Mouse (Mus musculus) neural tube, embryonic 15.5 days (tissue): ENCODE measurements around the gene Ropn1l. TPM values are rescaled to one million over a fixed set of nuclear protein-coding genes. Genes with fewer than 3 reads are reported as not detected.

Experiments used
- ATAC-seq: fragments of 200-750 bp; cut with Nextera tagmentation; 2 replicates; pipeline ENCODE4 v1.8.0; 2017; ENCODE audit warnings: mild to moderate bottlenecking, moderate TSS enrichment, moderate library complexity; ENCODE audit not compliant: low FRiP score
- H3K27ac ChIP-seq: fragments of 300-500 bp; sonication (generic); replicated peaks from 2 replicates; pipeline ENCODE4 v1.5.1; 2015; ENCODE audit warnings: mild to moderate bottlenecking, inconsistent platforms
- H3K27me3 ChIP-seq: fragments of 300-500 bp; sonication (generic); replicated peaks from 2 replicates; pipeline ENCODE4 v1.6.1; 2015; ENCODE audit warnings: inconsistent platforms
- H3K36me3 ChIP-seq: fragments of 300-500 bp; sonication (generic); 2 replicates; pipeline ENCODE4 v1.6.1; 2015; ENCODE audit warnings: inconsistent platforms
- H3K4me1 ChIP-seq: fragments of 300-500 bp; sonication (generic); 2 replicates; pipeline ENCODE4 v1.6.1; 2015; ENCODE audit warnings: inconsistent platforms
- H3K4me2 ChIP-seq: fragments of 300-500 bp; sonication (generic); 2 replicates; pipeline ENCODE4 v1.6.1; 2015; ENCODE audit warnings: inconsistent platforms, mild to moderate bottlenecking, moderate library complexity
- H3K4me3 ChIP-seq: fragments of 300-500 bp; sonication (generic); replicated peaks from 2 replicates; pipeline ENCODE4 v1.5.1; 2015; ENCODE audit warnings: mild to moderate bottlenecking, inconsistent platforms
- H3K9ac ChIP-seq: fragments of 300-500 bp; sonication (generic); replicated peaks from 2 replicates; pipeline ENCODE4 v1.6.1; 2015; ENCODE audit warnings: mild to moderate bottlenecking, inconsistent platforms
- H3K9me3 ChIP-seq: fragments of 300-500 bp; sonication (generic); replicated peaks from 2 replicates; pipeline ENCODE4 v1.6.1; 2016; ENCODE audit warnings: inconsistent platforms
- WGBS: fragments of 180-500 bp; shearing (Covaris S2); methylation state at CpG from one replicate; pipeline ENCODE4 v1.1.7; 2015; ENCODE audit warnings: mixed read lengths; 5-methylcytosine and 5-hydroxymethylcytosine counted together
- polyA plus RNA-seq: library from polyadenylated mRNA; unstranded; fragments of >200 nt; fragmentation: Nextera tagmentation; extraction: Ambion mirVana; gene quantifications from 2 replicates; pipeline ENCODE4 v1.2.1, GENCODE M21; 2015

Gene Ropn1l
- polyA plus RNA-seq, 1 experiment from 2014 or later = 2.0 TPM

DNA sequence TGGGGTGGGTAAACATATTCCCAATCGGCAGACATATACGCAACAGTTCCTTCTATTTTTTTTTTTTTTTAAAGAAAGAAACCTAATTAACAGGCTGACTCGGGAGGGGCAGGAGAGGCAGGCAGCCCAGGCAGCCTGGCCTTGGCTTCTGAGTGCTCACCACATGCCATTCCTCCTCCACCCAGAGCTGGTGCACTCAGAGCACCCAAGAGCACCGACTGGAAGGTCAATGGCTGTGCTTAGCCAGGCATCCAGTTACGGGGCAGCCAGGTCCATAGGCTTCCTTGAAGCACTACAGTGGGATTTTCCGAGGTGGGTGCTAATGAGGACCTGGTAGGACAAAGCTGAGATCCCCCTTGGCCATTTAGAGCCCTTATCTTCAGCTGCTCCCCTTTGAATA lies 11.5 kb downstream of the Ropn1l start:
- Histone ChIP-seq H3K9ac (no peak overlapping the region), H3K4me3 (no peak overlapping the region), H3K27me3 (no peaks in the 10 kb centered on the region)

DNA sequence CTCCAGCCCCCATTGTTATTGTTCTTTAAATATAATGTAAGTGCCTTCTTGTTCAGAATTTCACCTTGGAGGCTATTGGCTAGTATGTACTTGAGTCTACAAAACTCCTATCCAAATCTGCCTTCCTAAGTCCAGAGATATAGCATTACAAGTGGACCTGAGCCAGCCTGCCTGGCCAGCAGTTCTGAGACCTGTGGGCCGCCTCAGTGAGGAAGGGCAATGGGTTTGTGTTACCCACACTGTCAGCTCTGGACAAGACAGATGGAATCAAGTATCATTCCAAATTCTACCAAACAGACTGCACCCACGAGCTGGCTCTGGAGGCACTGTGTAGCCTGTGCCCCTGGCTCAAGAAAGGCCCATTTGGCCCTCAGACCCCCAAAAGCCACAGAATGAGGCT lies 16.7 kb downstream of the Ropn1l start:
- H3K9me3 ChIP-seq = no peaks in the 10 kb centered on the region
- no peaks in the 10 kb centered on the region for H3K36me3 ChIP-seq
- H3K4me1 ChIP-seq = no peaks in the 10 kb centered on the region
- H3K27me3 ChIP-seq = no peaks in the 10 kb centered on the region
- no peak overlapping the region for H3K9ac ChIP-seq
- 82% methylated on average over 2 of the region's 2 CpGs for WGBS
- ATAC-seq = no peak
- H3K4me2 ChIP-seq = no peak overlapping the region
- H3K4me3 ChIP-seq = no peak overlapping the region
- H3K27ac ChIP-seq = no peak overlapping the region

More for the DNA sequence above, 11.5 kb downstream of the Ropn1l start:
- WGBS = 78% methylated on average over 6 of the region's 6 CpGs
- H3K9me3 ChIP-seq = no peaks in the 10 kb centered on the region
- H3K4me1 ChIP-seq = 0 out of 2 replicates have a peak, but pooled peaks cover 2% of the 10 kb centered on the region
- no peak overlapping the region for H3K4me2 ChIP-seq
- no peak overlapping the region for H3K27ac ChIP-seq
- H3K36me3 ChIP-seq = no peaks in the 10 kb centered on the region
- no peak for ATAC-seq

DNA sequence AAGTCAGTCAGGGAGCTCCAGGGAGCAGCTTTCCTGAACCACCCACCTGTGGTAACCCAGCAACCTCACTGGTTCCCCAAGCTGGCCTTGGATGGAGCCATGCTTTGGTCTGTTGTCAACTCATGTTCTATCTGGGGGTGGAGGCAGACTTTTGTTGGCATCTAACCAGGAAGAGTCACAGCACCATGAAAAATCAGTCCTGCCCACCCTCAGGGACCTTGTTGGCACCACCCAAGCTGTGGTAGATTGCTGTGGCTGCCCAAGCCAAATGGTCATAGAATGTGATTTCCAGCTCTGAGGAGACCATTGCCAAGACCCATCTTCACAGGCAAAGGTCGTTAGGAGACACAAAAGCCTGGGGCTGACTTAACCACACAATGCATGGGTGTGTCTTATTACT lies 17.5 kb downstream of the Ropn1l start:
- Histone ChIP-seq H3K27ac (no peak overlapping the region), H3K9me3 (no peaks in the 10 kb centered on the region), H3K4me2 (no peak overlapping the region), H3K27me3 (no peaks in the 10 kb centered on the region), H3K4me1 (no peaks in the 10 kb centered on the region), H3K36me3 (no peaks in the 10 kb centered on the region), H3K4me3 (no peak overlapping the region), H3K9ac (no peak overlapping the region)
- no peak for ATAC-seq
- WGBS = 50% methylated on average over 1 of the region's 1 CpGs

DNA sequence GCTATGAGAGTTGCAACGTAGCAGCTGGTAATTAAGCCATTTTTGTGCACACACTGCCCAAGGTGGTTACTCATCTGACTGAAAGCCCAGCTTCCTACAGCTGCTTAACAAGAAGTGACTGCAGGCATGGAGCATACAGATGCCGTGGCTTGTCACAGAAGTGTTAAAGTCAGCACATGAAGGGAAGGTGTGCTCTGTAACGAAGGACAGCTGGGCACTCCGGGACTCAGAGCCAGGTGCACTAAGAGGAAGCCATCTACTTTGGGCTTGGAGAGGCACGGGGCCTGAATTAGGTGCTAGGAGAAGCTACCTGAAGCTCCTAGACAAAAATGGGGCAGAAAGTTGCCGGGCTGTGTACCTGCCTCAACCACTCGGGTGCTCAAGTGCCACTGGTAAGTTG lies 19.8 kb downstream of the Ropn1l start:
- Histone ChIP-seq H3K4me1 (no peaks in the 10 kb centered on the region), H3K9ac (no peak overlapping the region), H3K4me2 (no peak overlapping the region), H3K27ac (no peak overlapping the region), H3K36me3 (no peaks in the 10 kb centered on the region), H3K27me3 (no peaks in the 10 kb centered on the region), H3K9me3 (no peaks in the 10 kb centered on the region), H3K4me3 (no peak overlapping the region)
- no peak for ATAC-seq
- WGBS = 80% methylated on average over 7 of the region's 7 CpGs

DNA sequence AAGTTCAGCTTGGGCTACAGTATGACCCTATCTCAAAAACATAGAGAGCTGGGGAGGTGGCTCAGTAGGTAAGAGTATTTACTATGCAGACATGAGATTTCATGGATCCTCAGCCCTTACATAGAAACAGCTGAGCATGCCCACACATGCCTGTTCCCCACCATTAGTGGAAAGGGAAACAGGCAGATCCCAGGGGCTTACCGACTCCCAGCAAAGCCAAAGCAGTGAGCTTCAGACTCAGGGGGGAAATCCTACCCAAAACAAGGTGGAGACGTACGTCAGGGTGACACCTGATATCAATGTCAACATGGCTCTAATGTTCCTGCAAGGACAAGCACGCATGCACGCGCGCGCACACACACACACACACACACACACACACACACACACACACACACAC lies 21.7 kb downstream of the Ropn1l start:
- H3K36me3 ChIP-seq = no peaks in the 10 kb centered on the region
- H3K4me2 ChIP-seq = no peak overlapping the region
- no peaks in the 10 kb centered on the region for H3K4me1 ChIP-seq
- 90% methylated on average over 8 of the region's 8 CpGs for WGBS
- H3K27me3 ChIP-seq = no peaks in the 10 kb centered on the region
- no peaks in the 10 kb centered on the region for H3K9me3 ChIP-seq
- no peak overlapping the region for H3K4me3 ChIP-seq
- no peak overlapping the region for H3K9ac ChIP-seq
- ATAC-seq = no peak
- H3K27ac ChIP-seq = no peak overlapping the region

DNA sequence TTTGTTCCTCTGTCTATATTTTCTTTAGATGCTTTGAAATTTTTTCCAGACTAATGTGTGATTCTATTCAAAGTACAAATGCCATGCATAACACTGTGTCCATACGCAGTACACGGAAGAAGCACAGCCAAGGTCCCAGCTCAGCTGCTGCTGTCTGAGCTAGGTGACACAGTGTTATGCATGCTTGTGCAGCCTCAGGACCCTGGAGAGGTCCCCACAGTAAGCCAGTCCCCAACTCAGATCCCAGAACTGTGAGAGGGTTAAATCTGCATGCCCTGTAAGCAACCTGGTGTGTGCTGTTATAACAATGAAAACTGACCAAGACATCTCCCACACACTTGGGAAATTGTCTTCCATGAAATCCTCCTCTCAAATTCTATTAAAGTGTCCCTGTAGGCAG lies 23.5 kb downstream of the Ropn1l start:
- H3K4me3 ChIP-seq = no peak overlapping the region
- ATAC-seq = no peak
- H3K4me1 ChIP-seq = peaks cover 6% of the 10 kb centered on the region
- WGBS = 69% methylated on average over 2 of the region's 2 CpGs
- no peak overlapping the region for H3K9ac ChIP-seq
- H3K27me3 ChIP-seq = no peaks in the 10 kb centered on the region
- no peak overlapping the region for H3K27ac ChIP-seq
- no peak overlapping the region for H3K4me2 ChIP-seq
- no peaks in the 10 kb centered on the region for H3K36me3 ChIP-seq
- no peaks in the 10 kb centered on the region for H3K9me3 ChIP-seq

DNA sequence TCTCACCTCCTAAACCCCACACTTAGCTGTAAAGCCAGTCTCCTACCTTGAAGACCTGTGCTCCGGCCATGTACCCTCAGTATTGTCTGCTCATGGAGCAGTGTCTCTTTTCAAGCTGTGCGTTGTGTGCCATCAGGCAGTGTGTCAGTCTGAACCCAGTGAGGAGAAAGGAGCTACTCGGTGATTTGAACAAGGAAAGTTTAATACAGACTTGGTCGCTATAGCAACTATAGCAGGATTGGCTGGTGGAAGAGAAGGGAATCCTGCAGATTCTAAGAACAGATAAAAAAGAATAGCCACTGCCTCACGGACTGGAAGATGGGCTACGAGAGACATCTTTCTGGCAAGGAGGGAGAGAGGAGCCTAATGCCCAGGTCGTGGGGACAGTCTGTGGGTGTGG lies 24.1 kb downstream of the Ropn1l start:
- H3K9me3 ChIP-seq = no peaks in the 10 kb centered on the region
- ATAC-seq = no peak
- 62% methylated on average over 7 of the region's 7 CpGs for WGBS
- no peaks in the 10 kb centered on the region for H3K27me3 ChIP-seq
- H3K36me3 ChIP-seq = no peaks in the 10 kb centered on the region
- H3K4me3 ChIP-seq = no peak overlapping the region
- no peak overlapping the region for H3K9ac ChIP-seq
- no peak overlapping the region for H3K27ac ChIP-seq
- peaks cover 6% of the 10 kb centered on the region for H3K4me1 ChIP-seq
- no peak overlapping the region for H3K4me2 ChIP-seq

DNA sequence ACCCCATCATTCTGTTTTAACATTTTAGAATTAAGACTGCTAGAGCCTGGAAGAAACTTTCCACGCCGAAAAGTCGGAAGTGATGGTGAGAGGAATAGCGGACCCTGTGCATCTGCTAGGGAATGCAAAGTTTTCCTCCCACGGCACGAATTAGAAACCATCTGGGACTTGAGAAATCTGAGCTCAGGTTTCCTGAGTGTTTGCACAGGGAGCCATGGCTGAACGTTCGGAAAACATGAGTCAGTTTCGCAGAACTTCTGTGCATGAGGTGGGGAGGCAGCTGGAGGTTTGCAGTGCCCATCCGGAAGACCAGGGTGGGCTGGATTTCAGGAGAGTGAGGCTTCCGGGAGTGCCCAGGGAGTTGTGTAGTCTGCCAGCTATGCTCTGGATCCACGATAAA lies 25.0 kb downstream of the Ropn1l start:
- H3K4me2 ChIP-seq = no peak overlapping the region
- no peak overlapping the region for H3K27ac ChIP-seq
- no peak for ATAC-seq
- H3K27me3 ChIP-seq = no peaks in the 10 kb centered on the region
- no peaks in the 10 kb centered on the region for H3K36me3 ChIP-seq
- H3K9me3 ChIP-seq = no peaks in the 10 kb centered on the region
- WGBS = 85% methylated on average over 12 of the region's 12 CpGs
- H3K4me1 ChIP-seq = peaks cover 6% of the 10 kb centered on the region
- H3K4me3 ChIP-seq = no peak overlapping the region
- no peak overlapping the region for H3K9ac ChIP-seq

DNA sequence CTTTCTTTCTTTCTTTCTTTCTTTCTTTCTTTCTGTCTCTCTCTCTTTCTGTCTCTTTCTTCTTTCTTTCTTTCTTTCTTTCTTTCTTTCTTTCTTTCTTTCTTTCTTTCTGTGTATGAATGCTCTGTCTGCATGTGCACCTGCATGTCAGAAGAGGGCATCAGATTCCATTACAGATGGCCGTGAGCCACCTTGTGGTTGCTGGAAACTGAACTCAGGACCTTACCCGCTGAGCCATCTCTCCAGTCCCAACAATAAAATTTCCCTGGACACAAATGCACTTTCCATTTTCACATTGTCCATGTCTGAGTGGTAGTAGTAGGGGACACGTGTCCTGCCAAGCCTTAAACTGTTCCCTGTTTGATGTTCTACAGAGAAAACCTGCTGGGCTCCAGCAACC lies 26.1 kb downstream of the Ropn1l start:
- Histone ChIP-seq H3K36me3 (no peaks in the 10 kb centered on the region), H3K9ac (no peak overlapping the region), H3K4me3 (no peak overlapping the region), H3K4me1 (peaks cover 6% of the 10 kb centered on the region), H3K27me3 (no peaks in the 10 kb centered on the region), H3K27ac (no peak overlapping the region), H3K4me2 (no peak overlapping the region), H3K9me3 (no peaks in the 10 kb centered on the region)
- 62% methylated on average over 3 of the region's 3 CpGs for WGBS
- no peak for ATAC-seq

DNA sequence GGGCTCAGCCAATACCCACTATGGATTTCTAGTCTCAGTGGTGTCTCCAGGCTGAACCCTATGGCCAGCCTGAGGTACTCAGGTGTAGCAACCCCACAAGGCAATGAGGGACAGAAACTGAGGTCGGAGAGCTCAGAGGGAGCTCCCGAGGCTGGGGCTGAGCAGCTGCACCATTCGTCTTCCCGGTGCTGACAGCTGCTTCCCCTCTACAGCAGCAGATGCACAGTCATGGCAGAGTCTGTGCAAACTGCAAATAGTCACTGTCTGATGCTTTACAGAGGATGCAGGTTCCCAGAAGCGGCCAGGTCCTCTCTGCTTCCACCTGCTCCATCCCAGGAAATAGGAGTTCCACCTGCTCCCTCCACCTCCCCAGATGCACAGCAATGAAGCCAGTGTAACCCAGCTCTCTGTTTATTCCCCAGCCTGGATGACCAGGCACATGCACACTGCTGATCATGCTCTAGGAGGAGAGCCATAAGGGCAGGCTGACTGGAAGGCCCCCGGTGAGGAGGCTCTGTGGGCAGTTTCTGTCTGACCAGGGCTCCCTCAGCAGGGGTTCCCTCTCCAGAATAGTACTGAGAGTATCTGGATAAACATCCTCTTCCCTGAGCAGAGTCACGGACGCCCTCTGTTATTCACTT lies 27.4 kb downstream of the Ropn1l start:
- 42% methylated on average over 8 of the region's 8 CpGs for WGBS
- Histone ChIP-seq H3K4me1 (peaks cover 6% of the 10 kb centered on the region), H3K27ac (no peak overlapping the region), H3K4me3 (no peak overlapping the region), H3K4me2 (no peak overlapping the region), H3K9ac (no peak overlapping the region), H3K36me3 (no peaks in the 10 kb centered on the region), H3K9me3 (no peaks in the 10 kb centered on the region), H3K27me3 (no peaks in the 10 kb centered on the region)
- ATAC-seq = peak; percentile 63

DNA sequence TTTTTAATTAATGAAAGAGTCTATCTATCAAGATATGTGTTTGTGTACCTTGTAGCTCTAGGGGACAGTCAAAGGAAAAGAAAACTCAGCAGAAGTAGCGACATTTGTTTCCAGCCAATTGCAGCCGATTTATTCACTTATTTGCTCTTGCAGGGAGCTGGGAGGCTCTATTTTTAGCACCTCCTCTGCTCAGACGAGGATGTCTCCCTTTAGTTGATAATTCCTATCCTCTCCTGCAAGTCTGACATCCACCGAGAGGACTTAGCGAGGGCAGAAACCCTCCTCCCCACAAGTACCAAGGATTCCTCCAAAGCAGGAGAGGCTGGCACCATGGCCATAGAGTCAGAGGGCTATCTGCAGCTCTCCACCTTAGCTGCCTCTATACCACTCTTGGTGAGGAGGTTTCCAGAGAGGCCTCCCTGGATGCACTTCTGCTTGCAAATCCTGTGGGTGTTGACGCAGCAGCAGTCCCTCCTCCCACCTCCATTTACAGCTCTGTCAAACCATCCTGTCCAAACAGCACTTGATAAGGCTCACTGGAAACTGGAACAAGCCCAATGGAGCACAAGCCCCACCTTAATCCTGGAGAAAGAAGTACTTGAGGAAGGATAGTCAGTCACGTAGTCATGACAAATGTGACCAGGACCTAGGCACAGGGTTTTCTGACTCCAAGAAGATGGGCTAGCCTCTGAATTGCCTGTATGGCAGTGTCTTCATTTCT lies 30.7 kb downstream of the Ropn1l start:
- Histone ChIP-seq H3K27ac (no peak overlapping the region), H3K4me1 (peaks cover 6% of the 10 kb centered on the region), H3K9ac (no peak overlapping the region), H3K27me3 (no peaks in the 10 kb centered on the region), H3K36me3 (no peaks in the 10 kb centered on the region), H3K4me3 (no peak overlapping the region), H3K4me2 (no peak overlapping the region), H3K9me3 (no peaks in the 10 kb centered on the region)
- ATAC-seq = no peak
- 66% methylated on average over 7 of the region's 7 CpGs for WGBS

DNA sequence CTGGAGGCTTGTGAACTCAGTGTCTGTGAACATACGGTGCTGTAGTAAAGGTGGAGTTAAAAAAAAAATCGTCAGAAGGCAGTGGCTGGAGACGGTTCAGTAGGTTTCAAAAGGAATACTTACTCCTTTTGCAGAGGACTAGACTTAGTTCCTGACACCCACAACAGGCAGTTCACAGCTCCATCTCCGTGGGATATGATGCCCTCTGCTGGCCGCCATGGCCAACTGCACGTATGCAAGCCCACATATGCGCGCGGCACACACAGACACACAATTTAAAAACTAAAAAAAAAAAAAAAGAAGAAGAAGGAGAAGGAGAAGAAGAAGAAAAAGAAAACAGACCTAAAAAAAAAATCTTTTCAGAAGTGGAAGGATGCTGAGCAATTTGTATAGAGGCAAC lies 34.5 kb downstream of the Ropn1l start:
- Histone ChIP-seq H3K36me3 (no peaks in the 10 kb centered on the region), H3K4me2 (peak overlapping the region; percentile 23), H3K27ac (no peak overlapping the region), H3K4me1 (no peaks in the 10 kb centered on the region), H3K4me3 (no peak overlapping the region), H3K9me3 (no peaks in the 10 kb centered on the region), H3K9ac (no peak overlapping the region), H3K27me3 (no peaks in the 10 kb centered on the region)
- 42% methylated on average over 9 of the region's 9 CpGs for WGBS
- no peak for ATAC-seq
